Mouse (Mus musculus) R1 (cell line): ENCODE data around the gene P2ry6.

ENCODE experiments used
- DNase-seq: peaks from one replicate; pipeline ENCODE4 v3.0.0-alpha.2; 2018; ENCODE audit warnings: low read depth, low spot score

P2ry6 gene

GRCm38 (mm10) chr7:100988092-100988491, 13.6 kb upstream of the P2ry6 start:
- peak; percentile 66 for DNase-seq

DNA sequence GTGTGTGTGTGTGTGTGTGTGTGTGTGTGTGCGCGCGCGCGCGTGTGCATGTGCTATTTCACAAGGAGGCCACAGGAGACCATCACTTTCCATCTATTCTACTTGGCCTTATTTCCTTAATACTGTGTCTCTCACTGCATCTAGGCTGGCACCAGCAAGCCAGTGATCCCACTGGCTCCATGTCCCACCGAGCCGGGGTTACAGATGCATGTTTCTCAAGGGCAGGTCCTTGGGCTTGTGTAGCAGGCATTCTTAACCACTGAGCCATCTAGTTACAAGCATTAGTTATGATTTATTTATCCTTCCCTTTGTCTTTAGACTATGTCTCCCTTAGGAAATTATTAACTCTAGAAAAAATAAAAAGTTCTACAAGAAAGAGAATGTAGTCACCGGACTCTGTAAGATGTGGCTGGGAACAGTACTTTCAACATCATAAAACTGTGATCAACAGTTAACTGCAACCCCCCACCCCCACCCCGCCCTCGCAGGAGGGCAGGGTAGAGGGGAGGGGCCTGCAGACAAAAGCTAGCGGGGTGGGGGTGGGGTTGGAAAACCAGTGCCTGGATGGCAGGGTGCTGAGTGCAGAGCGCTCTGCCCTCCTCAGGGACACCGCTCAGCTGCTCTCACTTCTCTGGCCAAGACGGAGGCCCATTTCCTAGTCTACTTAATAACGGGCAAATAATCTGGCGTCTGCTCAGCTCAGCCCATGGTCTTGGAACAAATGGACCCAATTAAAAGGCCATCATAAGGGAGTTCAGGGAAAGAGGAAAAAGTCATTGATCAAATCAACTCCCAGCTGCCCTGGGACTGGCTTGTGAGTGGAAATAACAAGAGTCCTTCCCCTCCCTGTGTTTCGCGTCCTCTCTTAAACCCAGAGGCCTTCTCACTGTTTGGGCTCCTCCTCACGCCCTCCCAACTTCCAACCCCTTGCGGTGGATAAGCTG, 10.3 kb upstream of the P2ry6 start:
- peak; percentile 65 for DNase-seq

- no peak for DNase-seq
Observed at GRCm38 (mm10) chr7:100979175-100979574, 4.7 kb upstream of the P2ry6 start.

DNA sequence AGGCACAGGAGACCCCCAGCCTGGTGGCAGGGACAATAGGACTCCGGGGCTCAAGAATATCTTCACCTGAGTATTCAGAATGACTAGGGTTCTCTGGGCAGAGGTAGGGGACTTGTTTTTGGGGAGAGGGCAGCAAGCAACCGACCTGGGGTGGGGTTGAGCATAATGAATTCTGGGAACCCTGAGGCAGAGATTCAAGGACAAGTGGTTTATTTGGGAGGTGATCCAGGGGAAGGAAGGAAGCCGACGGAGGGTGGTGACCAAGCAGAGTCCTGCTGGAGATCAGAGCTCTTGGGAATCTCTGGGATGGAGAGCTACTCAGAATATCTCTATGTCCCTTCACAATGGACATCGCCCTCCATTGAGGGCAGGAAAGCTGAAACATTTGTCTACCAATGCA, 3.7 kb upstream of the P2ry6 start:
- no peak for DNase-seq

GRCm38 (mm10) chr7:100972875-100973274, 1.6 kb downstream of the P2ry6 start:
- DNase-seq = no peak

- DNase-seq = no peak
Observed at GRCm38 (mm10) chr7:100968874-100969659, 5.4 kb downstream of the P2ry6 start.

DNA sequence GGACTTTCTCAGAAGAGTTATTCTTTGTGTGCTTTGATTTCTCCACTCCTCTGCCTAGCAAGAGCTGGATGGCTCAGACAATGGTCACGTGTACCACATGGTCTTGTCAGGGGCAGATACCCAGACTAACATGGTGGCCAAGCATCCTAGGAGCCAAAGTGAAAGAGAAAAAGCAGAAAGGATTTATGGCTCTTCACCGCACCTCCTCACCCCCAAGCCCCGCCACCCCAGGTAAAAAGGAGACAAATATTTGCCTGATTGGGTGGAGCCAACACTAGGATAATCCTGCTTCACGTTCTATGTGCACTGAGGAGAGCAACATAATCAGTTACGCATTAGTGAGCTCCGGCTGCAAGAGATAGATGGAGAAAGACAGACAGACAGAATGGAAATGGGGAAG, 6.1 kb downstream of the P2ry6 start:
- no peak for DNase-seq

GRCm38 (mm10) chr7:100967850-100968249, 6.6 kb downstream of the P2ry6 start:
- peak; percentile 22 for DNase-seq

GRCm38 (mm10) chr7:100966014-100966413, 8.4 kb downstream of the P2ry6 start:
- no peak for DNase-seq

- peak; percentile 52 for DNase-seq
Observed at GRCm38 (mm10) chr7:100965079-100965478, 9.4 kb downstream of the P2ry6 start.

- DNase-seq = no peak
Observed at GRCm38 (mm10) chr7:100964242-100964641, 10.2 kb downstream of the P2ry6 start.

- DNase-seq = no peak
Observed at GRCm38 (mm10) chr7:100963381-100963780, 11.1 kb downstream of the P2ry6 start.

DNA sequence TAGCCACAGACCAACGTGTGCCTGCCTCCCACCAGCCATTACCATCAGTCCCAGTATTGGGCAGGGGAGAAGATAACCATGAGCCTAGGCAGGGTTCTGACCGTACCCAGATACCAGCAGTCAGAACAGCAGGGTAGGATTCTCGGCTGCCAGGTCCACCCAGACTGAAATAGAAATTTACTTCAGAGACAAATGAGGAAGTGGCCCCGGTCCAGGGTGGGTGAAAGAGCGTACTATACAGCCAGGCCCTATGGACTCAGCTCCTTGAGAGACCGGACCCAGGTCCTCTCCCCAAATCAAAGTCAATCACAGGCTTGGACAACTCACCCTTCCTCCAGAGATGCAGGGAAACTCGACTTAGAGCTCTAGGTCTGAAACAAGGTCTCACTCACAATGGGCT, 13.3 kb downstream of the P2ry6 start:
- no peak for DNase-seq

DNA sequence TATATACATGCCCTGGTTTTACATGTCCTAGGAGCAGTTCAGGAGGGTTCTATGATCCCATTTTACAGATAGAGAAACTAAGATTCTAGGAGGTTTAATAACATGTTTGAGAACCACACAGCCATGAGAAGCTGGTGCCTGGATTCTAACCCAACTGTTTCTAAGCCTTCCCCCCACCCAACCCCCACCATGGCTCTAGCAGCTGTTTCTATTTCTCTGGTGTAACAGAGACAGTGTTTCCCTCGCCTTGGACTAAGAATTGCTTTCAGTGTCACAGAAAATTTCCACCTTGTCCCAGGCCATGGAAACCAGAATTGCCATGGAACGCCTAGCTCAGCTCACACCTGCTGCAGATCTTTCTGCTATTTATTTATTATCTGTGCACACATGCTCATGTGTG, 14.0 kb downstream of the P2ry6 start:
- no peak for DNase-seq

DNA sequence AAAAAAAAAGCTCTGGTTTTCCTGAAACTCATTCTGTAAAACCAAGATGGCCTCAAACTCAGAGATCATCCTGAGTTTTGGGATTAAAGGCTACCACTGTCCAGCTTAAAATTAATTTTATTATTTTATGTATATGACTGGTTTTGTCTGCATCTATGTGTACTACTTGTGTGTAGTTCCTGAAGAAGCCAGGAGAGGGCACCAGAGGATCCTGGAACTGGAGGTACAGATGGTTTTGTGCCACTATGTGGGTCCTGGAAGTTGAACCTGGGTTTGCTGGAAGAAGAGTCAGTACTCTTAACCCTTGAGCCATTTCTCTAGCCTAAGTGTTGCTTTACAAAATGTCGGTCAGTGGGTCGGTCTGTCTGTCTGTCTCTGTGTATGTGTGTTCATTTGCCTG, 16.0 kb downstream of the P2ry6 start:
- DNase-seq = peak; percentile 78

GRCm38 (mm10) chr7:100952686-100953085, 21.8 kb downstream of the P2ry6 start:
- DNase-seq = no peak

DNA sequence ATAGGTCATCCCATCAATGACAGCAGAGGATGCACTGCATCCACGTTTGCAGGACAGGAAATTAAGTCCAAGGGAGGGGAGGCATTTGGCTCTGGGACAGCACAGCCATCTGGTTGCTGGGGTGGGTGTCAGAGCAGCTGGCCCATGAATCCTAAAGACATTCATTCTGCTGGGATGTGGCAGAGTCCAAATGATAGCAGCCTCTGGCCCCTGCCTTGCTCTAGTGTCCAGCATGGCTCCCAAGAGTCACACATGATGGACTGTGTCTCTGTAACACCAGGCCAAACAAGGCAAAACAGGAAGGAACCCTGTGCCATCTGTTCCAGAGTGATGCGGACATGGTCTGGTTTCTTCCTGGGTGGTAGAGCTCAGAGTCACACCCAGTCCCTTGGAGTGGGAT, 22.5 kb downstream of the P2ry6 start:
- no peak for DNase-seq

GRCm38 (mm10) chr7:100950481-100951010, 23.9 kb downstream of the P2ry6 start:
- no peak for DNase-seq

GRCm38 (mm10) chr7:100950031-100950430, 24.4 kb downstream of the P2ry6 start:
- DNase-seq = no peak

- DNase-seq = no peak
Observed at GRCm38 (mm10) chr7:100944738-100945137, 29.7 kb downstream of the P2ry6 start.

GRCm38 (mm10) chr7:100944306-100944705, 30.1 kb downstream of the P2ry6 start:
- no peak for DNase-seq
